16 mouse cellular contexts compared by ENCODE assay signal in the genomic region with DNA sequence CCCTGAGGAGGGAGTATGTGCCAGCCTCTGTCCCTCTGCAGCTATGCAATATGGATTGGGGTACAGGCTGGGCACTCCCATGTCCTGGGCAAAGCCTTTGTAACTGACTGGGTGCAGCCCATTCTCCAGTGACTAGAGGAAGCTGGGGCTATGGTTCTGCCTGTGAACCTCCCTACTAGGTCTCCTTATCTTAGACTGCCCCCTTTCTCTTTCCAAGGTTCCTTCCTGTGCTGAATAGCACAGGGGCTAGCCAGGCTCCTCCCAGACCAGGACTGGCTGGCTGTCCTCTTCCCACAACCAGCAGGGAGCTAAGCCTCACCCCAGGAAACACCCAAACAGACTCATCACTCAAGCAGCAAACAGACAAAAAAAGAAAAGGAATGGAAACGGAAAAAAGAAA. TPM values are rescaled to one million over a fixed set of nuclear protein-coding genes. Genes with fewer than 3 reads are reported as not detected.
DNase-seq lines count a peak whose midpoint lies in the region; ATAC-seq and TF ChIP-seq lines count a peak whose summit lies in the region.
"Had no signal": no experiment of that assay in that cellular context is flagged by ENCODE, and none has a peak within 500 bp of the region (broad histone marks: within the 10 kb centered on the region; RNA-seq: fewer than 3 reads in every experiment).

No protein-coding gene starts in this region.

- no peaks in the 10 kb centered on the region for H3K9me3 ChIP-seq in heart, embryonic 12.5 days (replicated peaks)
- no peaks in the 10 kb centered on the region for H3K9me3 ChIP-seq in neural tube, embryonic 11.5 days (ENCODE audit: control insufficient read depth, low read length)
- no peaks in the 10 kb centered on the region for H3K9me3 ChIP-seq in lung, postnatal 0 days (ENCODE audit: low read length)
- H3K9me3 ChIP-seq in neural tube, embryonic 14.5 days (ENCODE audit: control insufficient read depth, low read length), result no peaks in the 10 kb centered on the region
- H3K9me3 ChIP-seq: embryonic facial prominence, embryonic 10.5 days; stomach, embryonic 15.5 days had no signal

- peak overlapping the region; percentile 62; the same call in 1 of the 2 replicates for H3K27ac ChIP-seq in heart, embryonic 12.5 days (ENCODE audit: poor library complexity, severe bottlenecking)
- peak overlapping the region; percentile 64; the same call in 1 of the 2 replicates for H3K27ac ChIP-seq in neural tube, embryonic 11.5 days (ENCODE audit: low read depth, low read length)
- H3K27ac ChIP-seq in lung, postnatal 0 days (ENCODE audit: low read length), result no peak overlapping the region
- H3K27ac ChIP-seq in neural tube, embryonic 14.5 days (ENCODE audit: low read depth, low read length), result peak overlapping the region; percentile 34; the same call in 1 of the 2 replicates
- H3K27ac ChIP-seq: embryonic facial prominence, embryonic 10.5 days; stomach, embryonic 15.5 days had no signal

- H3K4me1 ChIP-seq in heart, embryonic 12.5 days (replicated peaks), result peaks cover 26% of the 10 kb centered on the region
- H3K4me1 ChIP-seq in neural tube, embryonic 11.5 days (ENCODE audit: control insufficient read depth, insufficient read depth, low read length), result peaks cover 46% of the 10 kb centered on the region
- peaks cover 7% of the 10 kb centered on the region; the same call in 1 of the 2 replicates for H3K4me1 ChIP-seq in lung, postnatal 0 days (ENCODE audit: insufficient read depth, low read depth, low read length)
- peaks cover 28% of the 10 kb centered on the region for H3K4me1 ChIP-seq in neural tube, embryonic 14.5 days (ENCODE audit: control insufficient read depth, insufficient read depth, low read length)

- H3K4me2 ChIP-seq in heart, embryonic 12.5 days, result no peak overlapping the region
- H3K4me2 ChIP-seq in neural tube, embryonic 11.5 days (ENCODE audit: low read depth), result no peak overlapping the region
- H3K4me2 ChIP-seq in lung, postnatal 0 days (replicated peaks; ENCODE audit: low read depth, low read length), result no peak overlapping the region
- H3K4me2 ChIP-seq in neural tube, embryonic 14.5 days (ENCODE audit: low read depth, low read length), result no peak overlapping the region
- H3K4me2 ChIP-seq: stomach, embryonic 15.5 days had no signal

- 8% methylated on average over 1 of the region's 1 CpGs for WGBS in heart, embryonic 12.5 days
- 17% methylated on average over 1 of the region's 1 CpGs for WGBS in neural tube, embryonic 11.5 days
- WGBS in lung, postnatal 0 days, result 0% methylated on average over 1 of the region's 1 CpGs
- WGBS in neural tube, embryonic 14.5 days, result 9% methylated on average over 1 of the region's 1 CpGs

- no peak overlapping the region for H3K4me3 ChIP-seq in heart, embryonic 12.5 days
- no peak overlapping the region for H3K4me3 ChIP-seq in neural tube, embryonic 11.5 days (ENCODE audit: low read depth, low read length)
- H3K4me3 ChIP-seq in lung, postnatal 0 days (ENCODE audit: low read depth, low read length), result no peak overlapping the region
- no peak overlapping the region for H3K4me3 ChIP-seq in neural tube, embryonic 14.5 days (ENCODE audit: low read depth, low read length)
- H3K4me3 ChIP-seq: embryonic facial prominence, embryonic 10.5 days; stomach, embryonic 15.5 days had no signal

- no peak for DNase-seq in heart, adult 11 months
- no peak for DNase-seq in neural tube, embryonic 11.5 days (ENCODE audit: low spot score)
- no peak for DNase-seq in neural tube, embryonic 10.5 days (ENCODE audit: extremely low spot score, low spot score)
- peak; percentile 47 for DNase-seq in lung, postnatal 0 days (ENCODE audit: low spot score)
- no peak for DNase-seq in B cell, adult 2 months
- DNase-seq in right cerebral cortex, adult 18-20 months, result no peak
- DNase-seq: adrenal gland, postnatal 14 days; cerebellum, adult 11 months; kidney, postnatal 4 days; right cerebral cortex, postnatal 14 days had no signal

- peak; percentile 55 for ATAC-seq in heart, embryonic 12.5 days (ENCODE audit: insufficient number of reproducible peaks, low FRiP score)
- ATAC-seq in neural tube, embryonic 11.5 days (ENCODE audit: insufficient read depth, low FRiP score, low TSS enrichment), result no peak
- ATAC-seq in lung, postnatal 0 days, result peak; percentile 81
- no peak for ATAC-seq in neural tube, embryonic 14.5 days (ENCODE audit: low read depth)
- ATAC-seq: Patski had no signal

- peaks cover 77% of the 10 kb centered on the region for H3K27me3 ChIP-seq in heart, embryonic 12.5 days (replicated peaks)
- no peaks in the 10 kb centered on the region for H3K27me3 ChIP-seq in neural tube, embryonic 11.5 days (ENCODE audit: control insufficient read depth, insufficient read depth, low read length)
- no peaks in the 10 kb centered on the region for H3K27me3 ChIP-seq in lung, postnatal 0 days (replicated peaks; ENCODE audit: insufficient read depth, low read length)
- H3K27me3 ChIP-seq in neural tube, embryonic 14.5 days (ENCODE audit: control insufficient read depth, insufficient read depth, low read length), result no peaks in the 10 kb centered on the region

- 0 out of 2 replicates have a peak, but pooled peaks have one; percentile 9 for TF ChIP-seq CTCF in lung, postnatal 0 days (IDR thresholded peaks at IDR 0.05)

- H3K36me3 ChIP-seq in heart, embryonic 12.5 days, result no peaks in the 10 kb centered on the region
- peaks cover 8% of the 10 kb centered on the region; the same call in 1 of the 2 replicates for H3K36me3 ChIP-seq in neural tube, embryonic 11.5 days (ENCODE audit: control insufficient read depth, insufficient read depth, low read length)
- H3K36me3 ChIP-seq in lung, postnatal 0 days (ENCODE audit: insufficient read depth, low read length), result no peaks in the 10 kb centered on the region
- H3K36me3 ChIP-seq in neural tube, embryonic 14.5 days (ENCODE audit: control insufficient read depth, insufficient read depth, low read length), result peaks cover 40% of the 10 kb centered on the region
- H3K36me3 ChIP-seq: stomach, embryonic 15.5 days had no signal

- TF ChIP-seq EP300 in lung, postnatal 0 days (IDR thresholded peaks at IDR 0.05), result no peak

- no peak overlapping the region for H3K9ac ChIP-seq in heart, embryonic 12.5 days
- H3K9ac ChIP-seq in neural tube, embryonic 11.5 days (ENCODE audit: low read length), result no peak overlapping the region; the same call in 1 of the 2 replicates
- H3K9ac ChIP-seq in lung, postnatal 0 days (replicated peaks; ENCODE audit: low read depth), result no peak overlapping the region
- H3K9ac ChIP-seq in neural tube, embryonic 14.5 days (replicated peaks; ENCODE audit: low read depth, low read length), result no peak overlapping the region
- H3K9ac ChIP-seq: stomach, embryonic 15.5 days had no signal

RNA-seq across cellular contexts. Expression of a gene that starts 32.9 kb away (rescaled TPM):
- 0.57 and 0.64 TPM in 2 replicates for polyA plus RNA-seq in heart, embryonic 12.5 days (2016; fragmentation: Nextera tagmentation; extraction: Ambion mirVana)
- 0.53 and 1.3 TPM in 2 replicates for polyA plus RNA-seq in neural tube, embryonic 11.5 days (2014; fragmentation: Nextera tagmentation; extraction: Ambion mirVana)
- polyA plus RNA-seq in lung, postnatal 0 days (2015; fragmentation: Nextera tagmentation; extraction: Ambion mirVana), result 0.87 and 1.5 TPM in 2 replicates
- 0.79 and 2.7 TPM in 2 replicates for polyA plus RNA-seq in neural tube, embryonic 14.5 days (2014; fragmentation: Nextera tagmentation; extraction: Ambion mirVana)
- polyA plus RNA-seq: Patski had no signal

RNA-seq across cellular contexts. Expression of a gene that starts 36.2 kb away (rescaled TPM):
- 0.46 and 0.67 TPM in 2 replicates for polyA plus RNA-seq in heart, embryonic 12.5 days (2016; fragmentation: Nextera tagmentation; extraction: Ambion mirVana)
- polyA plus RNA-seq in neural tube, embryonic 11.5 days (2014; fragmentation: Nextera tagmentation; extraction: Ambion mirVana), result 0.53 and 0.90 TPM in 2 replicates
- polyA plus RNA-seq in lung, postnatal 0 days (2015; fragmentation: Nextera tagmentation; extraction: Ambion mirVana), result 1.4 and 1.7 TPM in 2 replicates
- 3.4 and 4.5 TPM in 2 replicates for polyA plus RNA-seq in neural tube, embryonic 14.5 days (2014; fragmentation: Nextera tagmentation; extraction: Ambion mirVana)
- polyA plus RNA-seq: CD4-positive, CD25-positive, alpha-beta regulatory T cell, adult 4 months; Patski had no signal

RNA-seq across cellular contexts. Expression of a gene that starts 57.1 kb away (rescaled TPM):
- polyA plus RNA-seq in heart, embryonic 12.5 days (2016; fragmentation: Nextera tagmentation; extraction: Ambion mirVana), result 34.4 and 36.4 TPM in 2 replicates
- polyA plus RNA-seq in neural tube, embryonic 11.5 days (2014; fragmentation: Nextera tagmentation; extraction: Ambion mirVana), result 28.6 and 30.0 TPM in 2 replicates
- polyA plus RNA-seq in lung, postnatal 0 days (2015; fragmentation: Nextera tagmentation; extraction: Ambion mirVana), result 96.8 and 106 TPM in 2 replicates
- polyA plus RNA-seq in neural tube, embryonic 14.5 days (2014; fragmentation: Nextera tagmentation; extraction: Ambion mirVana), result 27.1 and 28.1 TPM in 2 replicates

Comparison
In these comparisons a context has a peak if more than half of its experiments do, and no peak if none do; other contexts are left out.
1. ATAC-seq: peak in heart, embryonic 12.5 days (single experiment) and lung, postnatal 0 days (single experiment); none in neural tube, embryonic 11.5 days (single experiment) and neural tube, embryonic 14.5 days (single experiment).